Mouse (Mus musculus) limb, embryonic 11.5 days (tissue): ENCODE results near the gene Agxt. TPM values are rescaled to one million over a fixed set of nuclear protein-coding genes. Genes with fewer than 3 reads are reported as not detected.

ENCODE experiments used
- ATAC-seq: fragments of 200-750 bp; cut with Nextera tagmentation; 2 replicates; pipeline ENCODE4 v1.8.0; 2017; ENCODE audit warnings: low read depth; ENCODE audit not compliant: insufficient number of reproducible peaks, low FRiP score, low TSS enrichment
- DNase-seq: peaks from one replicate; pipeline ENCODE4 v3.0.0-alpha.2; 2015; ENCODE audit warnings: low spot score
- H3K27ac ChIP-seq: fragments of 300-500 bp; sonication (generic); replicated peaks from 2 replicates; pipeline ENCODE4 v1.5.1; 2014; ENCODE audit warnings: low read depth, mild to moderate bottlenecking, low read length
- H3K27me3 ChIP-seq: fragments of 300-500 bp; sonication (generic); 2 replicates; pipeline ENCODE4 v1.6.1; 2014; ENCODE audit warnings: mild to moderate bottlenecking, low read length, mixed read lengths; ENCODE audit not compliant: control insufficient read depth, insufficient read depth
- H3K36me3 ChIP-seq: fragments of 300-500 bp; sonication (generic); 2 replicates; pipeline ENCODE4 v1.6.1; 2014; ENCODE audit warnings: mild to moderate bottlenecking, low read length, moderate library complexity, mixed read lengths; ENCODE audit not compliant: control insufficient read depth, insufficient read depth
- H3K4me1 ChIP-seq: fragments of 300-500 bp; sonication (generic); 2 replicates; pipeline ENCODE4 v1.6.1; 2014; ENCODE audit warnings: low read length, mixed read lengths; ENCODE audit not compliant: control insufficient read depth, insufficient read depth
- H3K4me2 ChIP-seq: fragments of 300-500 bp; sonication (generic); 2 replicates; pipeline ENCODE4 v1.6.1; 2014; ENCODE audit warnings: low read depth, mild to moderate bottlenecking, moderate library complexity; ENCODE audit not compliant: severe bottlenecking
- H3K4me3 ChIP-seq: fragments of 300-500 bp; sonication (generic); 2 replicates; pipeline ENCODE4 v1.5.1; 2014; ENCODE audit warnings: low read depth, low read length
- H3K9ac ChIP-seq: fragments of 300-500 bp; sonication (generic); 2 replicates; pipeline ENCODE4 v1.6.1; 2014; ENCODE audit warnings: mild to moderate bottlenecking, low read length
- H3K9me3 ChIP-seq: fragments of 300-500 bp; sonication (generic); 2 replicates; pipeline ENCODE4 v1.6.1; 2016; ENCODE audit warnings: low read length; ENCODE audit not compliant: control insufficient read depth
- WGBS: fragments of 180-500 bp; shearing (Covaris S2); extraction: QIAGEN DNeasy Blood & Tissue Kit; methylation state at CpG from one replicate; pipeline ENCODE4 v1.1.7; 2014; 5-methylcytosine and 5-hydroxymethylcytosine counted together
- polyA plus RNA-seq: library from polyadenylated mRNA; unstranded; fragments of >200 nt; fragmentation: Nextera tagmentation; extraction: Ambion mirVana; gene quantifications from 2 replicates; pipeline ENCODE4 v1.2.1, GENCODE M21; 2014

Gene Agxt
- polyA plus RNA-seq, 1 experiment from 2014 or later, result not detected

DNA sequence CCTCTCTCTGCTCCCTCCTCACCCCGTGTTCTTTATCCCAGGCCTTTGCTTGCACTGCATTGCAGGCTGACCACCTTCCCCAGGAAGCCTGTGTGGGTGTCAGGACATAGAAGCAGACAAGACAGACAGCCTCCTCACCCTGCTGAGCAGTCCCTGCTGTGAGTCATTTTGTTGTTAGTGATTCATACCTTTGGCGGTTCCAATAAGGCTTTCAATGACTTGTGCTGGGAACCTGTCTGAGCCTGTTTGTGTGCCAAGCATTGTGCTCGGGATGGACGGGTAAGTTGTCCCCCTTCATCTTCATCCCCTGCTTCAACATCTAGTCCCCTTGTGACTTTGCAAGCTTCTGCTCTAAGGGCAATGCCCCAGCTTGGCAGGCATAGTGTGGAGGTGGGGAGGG is 38.6 kb downstream of the Agxt start:
- Histone ChIP-seq H3K4me3 (no peak overlapping the region), H3K36me3 (no peaks in the 10 kb centered on the region), H3K4me1 (peaks cover 26% of the 10 kb centered on the region; the same call in 1 of the 2 replicates), H3K27me3 (no peaks in the 10 kb centered on the region), H3K9me3 (no peaks in the 10 kb centered on the region), H3K4me2 (no peak overlapping the region), H3K9ac (no peak overlapping the region), H3K27ac (no peak overlapping the region)
- DNase-seq (no peak), ATAC-seq (no peak)
- WGBS, result 74% methylated on average over 4 of the region's 4 CpGs

- H3K27me3 ChIP-seq, result no peaks in the 10 kb centered on the region
- WGBS, result 3% methylated on average over 4 of the region's 4 CpGs
- ATAC-seq, result peak; percentile 45; the same call in 1 of the 2 replicates
These were observed 39.4 kb downstream of the Agxt start for GRCm38 (mm10) chr1:93174399-93174798.

GRCm38 (mm10) chr1:93175849-93176248 is 40.8 kb downstream of the Agxt start:
- 11% methylated on average over 6 of the region's 6 CpGs for WGBS
- peak overlapping the region; percentile 94 for H3K27ac ChIP-seq
- DNase-seq, result peak; percentile 51
- no peaks in the 10 kb centered on the region for H3K36me3 ChIP-seq
- H3K4me3 ChIP-seq, result no peak overlapping the region; the same call in 1 of the 2 replicates
- peak overlapping the region; percentile 42 for H3K9ac ChIP-seq
- ATAC-seq, result 0 out of 2 replicates have a peak, but pooled peaks have one; percentile 10
- H3K4me1 ChIP-seq, result peaks cover 26% of the 10 kb centered on the region; the same call in 1 of the 2 replicates
- no peaks in the 10 kb centered on the region for H3K9me3 ChIP-seq
- H3K27me3 ChIP-seq, result no peaks in the 10 kb centered on the region
- peak overlapping the region; percentile 64 for H3K4me2 ChIP-seq

More at GRCm38 (mm10) chr1:93174399-93174798, 39.4 kb downstream of the Agxt start:
- H3K36me3 ChIP-seq, result no peaks in the 10 kb centered on the region
- H3K9me3 ChIP-seq, result no peaks in the 10 kb centered on the region
- no peak overlapping the region for H3K4me3 ChIP-seq
- DNase-seq, result peak; percentile 99
- no peak overlapping the region for H3K4me2 ChIP-seq
- peaks cover 26% of the 10 kb centered on the region; the same call in 1 of the 2 replicates for H3K4me1 ChIP-seq
- no peak overlapping the region for H3K27ac ChIP-seq
- no peak overlapping the region for H3K9ac ChIP-seq

- WGBS, result under 1% methylated on average over 37 of the region's 44 CpGs
- Histone ChIP-seq H3K9ac (peak overlapping the region; percentile 45), H3K4me2 (peak overlapping the region; percentile 64), H3K4me3 (peak overlapping the region; percentile 15), H3K27me3 (no peaks in the 10 kb centered on the region), H3K4me1 (peaks cover 26% of the 10 kb centered on the region; the same call in 1 of the 2 replicates), H3K27ac (peak overlapping the region; percentile 94), H3K9me3 (no peaks in the 10 kb centered on the region), H3K36me3 (no peaks in the 10 kb centered on the region)
- DNase-seq (peak; percentile 95), ATAC-seq (peak; percentile 90)
These were observed 41.7 kb downstream of the Agxt start for GRCm38 (mm10) chr1:93176525-93177332.

DNA sequence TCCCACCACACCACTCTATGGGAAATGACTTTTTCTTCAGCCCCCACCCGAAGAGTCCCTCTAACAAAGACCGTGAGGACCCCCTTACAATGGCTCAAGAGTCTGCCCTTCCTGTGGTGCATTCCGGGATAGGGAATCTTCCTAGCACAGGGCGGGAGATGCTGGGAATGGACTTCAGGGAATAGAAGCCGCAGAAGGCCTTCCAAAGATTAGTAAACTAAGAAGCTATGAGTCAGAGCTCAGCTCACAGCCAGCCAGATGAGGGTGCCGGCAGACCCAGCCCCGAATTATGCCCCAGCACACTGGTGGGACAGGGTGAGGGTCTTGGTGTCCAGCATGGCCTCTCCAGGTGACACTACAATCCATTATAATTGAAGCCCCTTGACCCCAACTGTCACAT is 47.2 kb downstream of the Agxt start:
- ATAC-seq, result no peak
- Histone ChIP-seq H3K9ac (no peak overlapping the region), H3K4me1 (peaks cover 11% of the 10 kb centered on the region; the same call in 1 of the 2 replicates), H3K4me2 (no peak overlapping the region), H3K36me3 (no peaks in the 10 kb centered on the region), H3K27ac (no peak overlapping the region), H3K27me3 (no peaks in the 10 kb centered on the region), H3K9me3 (no peaks in the 10 kb centered on the region), H3K4me3 (no peak overlapping the region)
- WGBS, result 91% methylated on average over 7 of the region's 7 CpGs
- no peak for DNase-seq

GRCm38 (mm10) chr1:93184071-93184828 is 49.2 kb downstream of the Agxt start:
- no peak overlapping the region for H3K27ac ChIP-seq
- no peaks in the 10 kb centered on the region for H3K4me1 ChIP-seq
- DNase-seq (no peak), ATAC-seq (no peak)
- H3K9me3 ChIP-seq, result no peaks in the 10 kb centered on the region
- H3K4me2 ChIP-seq, result no peak overlapping the region
- H3K27me3 ChIP-seq, result no peaks in the 10 kb centered on the region
- H3K36me3 ChIP-seq, result no peaks in the 10 kb centered on the region
- WGBS, result 81% methylated on average over 14 of the region's 14 CpGs
- H3K9ac ChIP-seq, result no peak overlapping the region
- H3K4me3 ChIP-seq, result no peak overlapping the region

DNA sequence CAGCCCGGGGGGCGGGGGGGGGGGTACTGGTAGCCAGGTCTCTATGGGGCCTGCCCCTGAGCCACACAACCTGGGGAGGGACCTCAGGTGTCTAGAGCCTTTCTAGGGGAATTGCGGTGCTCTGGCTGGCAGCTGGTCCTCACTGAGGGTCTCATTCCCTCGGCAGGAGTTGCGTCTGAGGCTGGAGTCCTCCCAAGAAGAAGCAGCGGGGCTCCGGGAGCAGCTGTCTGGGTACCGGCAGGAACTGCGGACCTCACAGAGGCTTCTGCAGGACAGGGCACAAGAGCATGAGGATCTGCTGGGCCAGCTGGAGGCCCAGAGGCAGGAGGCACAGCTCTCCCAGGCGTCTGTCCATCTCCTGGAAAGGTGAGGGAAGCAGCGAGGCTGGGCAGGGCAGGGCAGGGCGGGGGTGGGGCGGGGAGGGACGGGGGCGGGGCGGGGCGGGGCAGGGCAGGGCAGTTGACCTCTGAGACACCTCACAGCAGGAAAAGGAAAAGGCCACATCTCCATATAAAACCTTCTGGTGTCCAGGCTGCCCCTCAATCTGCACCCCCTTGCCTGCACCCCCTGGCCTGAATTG is 55.8 kb downstream of the Agxt start:
- ATAC-seq (no peak), DNase-seq (no peak)
- 5% methylated on average over 13 of the region's 17 CpGs for WGBS
- Histone ChIP-seq H3K4me3 (no peak overlapping the region), H3K36me3 (no peaks in the 10 kb centered on the region), H3K9ac (no peak overlapping the region), H3K4me1 (no peaks in the 10 kb centered on the region), H3K27me3 (no peaks in the 10 kb centered on the region), H3K27ac (no peak overlapping the region), H3K4me2 (peak overlapping the region; percentile 33; the same call in 1 of the 2 replicates), H3K9me3 (0 out of 2 replicates have a peak, but pooled peaks cover 3% of the 10 kb centered on the region)

GRCm38 (mm10) chr1:93194961-93195360 is 59.9 kb downstream of the Agxt start:
- no peaks in the 10 kb centered on the region for H3K36me3 ChIP-seq
- no peak overlapping the region for H3K9ac ChIP-seq

More at GRCm38 (mm10) chr1:93194961-93195360, 59.9 kb downstream of the Agxt start:
- 0 out of 2 replicates have a peak, but pooled peaks cover 6% of the 10 kb centered on the region for H3K9me3 ChIP-seq
- H3K4me3 ChIP-seq, result no peak overlapping the region
- H3K27ac ChIP-seq, result no peak overlapping the region
- no peak overlapping the region for H3K4me2 ChIP-seq
- ATAC-seq (no peak), DNase-seq (no peak)
- H3K27me3 ChIP-seq, result no peaks in the 10 kb centered on the region
- 89% methylated on average over 3 of the region's 3 CpGs for WGBS
- H3K4me1 ChIP-seq, result no peaks in the 10 kb centered on the region
